ENCODE assay signal across 8 mouse cellular contexts in the genomic region with DNA sequence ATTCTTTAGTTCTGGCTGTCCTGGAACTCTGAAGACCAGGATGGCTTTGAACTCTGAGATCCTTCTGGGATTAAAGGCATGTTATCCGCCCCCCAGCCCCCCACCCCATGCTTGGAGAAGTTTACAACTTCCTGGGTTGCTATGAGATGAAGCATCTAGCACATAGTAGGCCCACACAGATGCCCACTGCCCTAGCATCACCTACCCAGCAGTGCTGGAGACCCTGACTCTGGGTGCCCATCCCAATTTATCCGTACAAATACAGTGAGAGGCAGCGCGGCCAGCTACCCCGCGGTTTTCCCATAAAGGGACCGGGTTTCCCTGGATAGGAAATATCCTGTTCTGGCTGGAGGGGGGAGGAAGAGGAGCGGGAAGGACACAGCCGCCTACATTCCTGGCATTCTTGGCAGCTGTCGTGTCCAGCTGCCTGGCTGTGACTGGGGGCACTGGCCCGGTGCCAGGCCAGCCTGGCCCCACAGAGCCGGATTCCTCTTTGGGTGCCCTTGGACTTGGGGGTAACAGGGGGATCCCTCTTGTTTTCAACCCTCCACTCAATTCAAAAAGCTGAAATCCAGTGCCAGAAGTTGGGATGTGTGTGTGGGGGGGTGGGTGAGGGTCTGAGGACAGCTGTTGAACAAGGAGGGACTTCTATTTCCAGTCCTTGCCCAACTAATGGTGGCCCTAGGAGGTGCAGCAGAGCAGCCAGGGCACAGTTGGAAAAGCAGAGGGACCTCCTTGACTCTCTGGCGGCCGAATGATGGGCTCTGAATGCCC. TPM values are rescaled to one million over a fixed set of nuclear protein-coding genes. Genes with fewer than 3 reads are reported as not detected.
A peak's percentile ranks its signal among the peaks of the same experiment; 100 is the strongest.
DNase-seq lines count a peak whose midpoint lies in the region; TF ChIP-seq lines count a peak whose summit lies in the region.

No protein-coding gene starts in this region.

- peaks cover 33% of the 10 kb centered on the region for H3K4me1 ChIP-seq in testis, adult 2 months (ENCODE audit: control insufficient read depth, insufficient read depth, low read length)
- H3K4me1 ChIP-seq in heart, embryonic 10.5 days: peaks cover 49% of the 10 kb centered on the region

- 0 out of 2 replicates have a peak, but pooled peaks have one; percentile 22 for TF ChIP-seq POLR2A in testis, adult 2 months (IDR thresholded peaks at IDR 0.05; ENCODE audit: control insufficient read depth, low read depth, low read length)

- H3K27ac ChIP-seq in testis, adult 2 months (ENCODE audit: control insufficient read depth, insufficient read depth, low read depth, low read length): no peak overlapping the region
- peak overlapping the region; percentile 77 for H3K27ac ChIP-seq in heart, embryonic 10.5 days

- no peak for DNase-seq in testis, postnatal 14 days (ENCODE audit: low spot score)
- DNase-seq in heart, embryonic 10.5 days (ENCODE audit: low spot score): no peak
- peak; percentile 81 for DNase-seq in kidney, adult 9 months
- peak; percentile 77 to 91 for DNase-seq in lung, postnatal 4 days
- DNase-seq in thymus, postnatal 4 days: no peak
- DNase-seq in layer of hippocampus, postnatal 14 days (ENCODE audit: low spot score in 2 of 2): no peak
- DNase-seq in cerebellum, postnatal 4 days (ENCODE audit: low spot score in 2 of 2): no peak

- no peaks in the 10 kb centered on the region for H3K9me3 ChIP-seq in heart, embryonic 10.5 days

- no peaks in the 10 kb centered on the region for H3K36me3 ChIP-seq in testis, adult 2 months (ENCODE audit: control insufficient read depth, insufficient read depth, low read length)
- H3K36me3 ChIP-seq in heart, embryonic 10.5 days: no peaks in the 10 kb centered on the region

- no peak for TF ChIP-seq CTCF in testis, adult 2 months (IDR thresholded peaks at IDR 0.05; ENCODE audit: control insufficient read depth, insufficient read depth, insufficient replicate concordance, low read depth, low read length)

- H3K4me3 ChIP-seq in testis, adult 2 months (ENCODE audit: control insufficient read depth, low read depth, low read length): peak overlapping the region; percentile 72
- H3K4me3 ChIP-seq in heart, embryonic 10.5 days: no peak overlapping the region

- WGBS in heart, embryonic 10.5 days: 36% methylated on average over 14 of the region's 14 CpGs

- no peaks in the 10 kb centered on the region for H3K27me3 ChIP-seq in testis, adult 2 months (ENCODE audit: control insufficient read depth, insufficient read depth, low read length)
- H3K27me3 ChIP-seq in heart, embryonic 10.5 days (ENCODE audit: insufficient read depth, poor library complexity, severe bottlenecking): peaks cover 2% of the 10 kb centered on the region; the same call in 1 of the 2 replicates

RNA-seq across cellular contexts. Expression of a gene that starts 19.0 kb away (rescaled TPM):
- polyA plus RNA-seq in testis, adult 2 months (2012; rRNA removed): 44.0 and 47.8 TPM in 2 replicates
- 0.82 and 1.0 TPM in 2 replicates for polyA plus RNA-seq in heart, embryonic 10.5 days (2016; fragmentation: Nextera tagmentation; extraction: Ambion mirVana)
- 10 to 100 TPM; 12.8 to 15.1 TPM for total RNA-seq in layer of hippocampus, postnatal 14 days (2021)

Comparison
In these comparisons a context has a peak if more than half of its experiments do, and no peak if none do; other contexts are left out.
1. DNase-seq: peak in kidney, adult 9 months (single experiment) and lung, postnatal 4 days (2 of 2); none in testis, postnatal 14 days (single experiment), heart, embryonic 10.5 days (single experiment), thymus, postnatal 4 days (single experiment), layer of hippocampus, postnatal 14 days (0 of 2) and cerebellum, postnatal 4 days (0 of 2).
2. RNA of a gene that starts 19.0 kb away (polyA plus RNA-seq): 44.0 to 47.8 TPM in testis, adult 2 months; 0.82 to 1.0 TPM in heart, embryonic 10.5 days; every median in the first group is over 10 times any median in the second.